Mouse (Mus musculus): Measurements from ENCODE around the gene Trpc4ap.

GRCm38 (mm10) chr2:155606360-155606759 lies 85.8 kb downstream of the Trpc4ap start:
- TF ChIP-seq CTCF (IDR thresholded peaks at IDR 0.05; ENCODE audit: borderline replicate concordance, insufficient read depth, low read length), result no peak
- TF ChIP-seq POLR2A (IDR thresholded peaks at IDR 0.05; ENCODE audit: low read depth, low read length), result no peak
